Mouse (Mus musculus) lung, embryonic 14.5 days (tissue): Measurements from ENCODE around the gene Cfd. TPM values are rescaled to one million over a fixed set of nuclear protein-coding genes. Genes with fewer than 3 reads are reported as not detected.

Experiments
- ATAC-seq: fragments of 200-750 bp; cut with Nextera tagmentation; 2 replicates; pipeline ENCODE4 v1.8.0; 2017; ENCODE audit warnings: mild to moderate bottlenecking, moderate TSS enrichment, moderate library complexity; ENCODE audit not compliant: insufficient read depth
- DNase-seq: peaks from one replicate; pipeline ENCODE4 v3.0.0-alpha.2; 2015
- H3K27ac ChIP-seq: fragments of 300-500 bp; sonication (generic); 2 replicates; pipeline ENCODE4 v1.5.1; 2014; ENCODE audit warnings: low read depth, mild to moderate bottlenecking, moderate library complexity
- H3K27me3 ChIP-seq: fragments of 300-500 bp; sonication (generic); 2 replicates; pipeline ENCODE4 v1.6.1; 2014; ENCODE audit warnings: low read length, control low read depth; ENCODE audit not compliant: insufficient read depth
- H3K36me3 ChIP-seq: fragments of 300-500 bp; sonication (generic); 2 replicates; pipeline ENCODE4 v1.6.1; 2014; ENCODE audit warnings: control low read depth; ENCODE audit not compliant: insufficient read depth
- H3K4me1 ChIP-seq: fragments of 300-500 bp; sonication (generic); 2 replicates; pipeline ENCODE4 v1.6.1; 2014; ENCODE audit warnings: antibody characterized with exemption, control low read depth; ENCODE audit not compliant: insufficient read depth
- H3K4me2 ChIP-seq: fragments of 300-500 bp; sonication (generic); 2 replicates; pipeline ENCODE4 v1.6.1; 2014; ENCODE audit warnings: mild to moderate bottlenecking
- H3K4me3 ChIP-seq: fragments of 300-500 bp; sonication (generic); 2 replicates; pipeline ENCODE4 v1.5.1; 2014; ENCODE audit warnings: low read depth, low read length
- H3K9ac ChIP-seq: fragments of 300-500 bp; sonication (generic); 2 replicates; pipeline ENCODE4 v1.6.1; 2014
- H3K9me3 ChIP-seq: fragments of 300-500 bp; sonication (generic); 2 replicates; pipeline ENCODE4 v1.6.1; 2016; ENCODE audit warnings: low read depth, low read length, control low read depth
- CTCF ChIP-seq: IDR thresholded peaks from 2 replicates; pipeline ENCODE4 v1.5.1; 2016; ENCODE audit warnings: antibody characterized with exemption, low read depth
- WGBS: fragments of 180-500 bp; shearing (Covaris S2); extraction: QIAGEN DNeasy Blood & Tissue Kit; methylation state at CpG from one replicate; pipeline ENCODE4 v1.1.7; 2014; 5-methylcytosine and 5-hydroxymethylcytosine counted together
- polyA plus RNA-seq: library from polyadenylated mRNA; unstranded; fragments of >200 nt; fragmentation: Nextera tagmentation; extraction: Ambion mirVana; gene quantifications from 2 replicates; pipeline ENCODE4 v1.2.1, GENCODE M21; 2014

Cfd gene
- polyA plus RNA-seq, 1 experiment from 2014 or later: not detected

GRCm38 (mm10) chr10:79852827-79853226 is 37.8 kb upstream of the Cfd start:
- Histone ChIP-seq H3K9me3 (no peaks in the 10 kb centered on the region), H3K27ac (peak overlapping the region; percentile 100), H3K27me3 (no peaks in the 10 kb centered on the region), H3K4me1 (peaks cover 28% of the 10 kb centered on the region), H3K36me3 (peaks cover 25% of the 10 kb centered on the region), H3K9ac (peak overlapping the region; percentile 86), H3K4me3 (peak overlapping the region; percentile 99), H3K4me2 (peak overlapping the region; percentile 97)
- DNase-seq: no peak
- no peak for TF ChIP-seq CTCF
- 25% methylated on average over 8 of the region's 8 CpGs for WGBS
- no peak for ATAC-seq

GRCm38 (mm10) chr10:79853392-79853791 is 37.3 kb upstream of the Cfd start:
- no peaks in the 10 kb centered on the region for H3K27me3 ChIP-seq
- peaks cover 31% of the 10 kb centered on the region for H3K36me3 ChIP-seq
- 2% methylated on average over 15 of the region's 15 CpGs for WGBS
- no peak for TF ChIP-seq CTCF
- DNase-seq (peak; percentile 100), ATAC-seq (peak; percentile 67)
- peaks cover 34% of the 10 kb centered on the region for H3K4me1 ChIP-seq
- H3K4me2 ChIP-seq: peak overlapping the region; percentile 97
- peak overlapping the region; percentile 86 for H3K9ac ChIP-seq
- peak overlapping the region; percentile 99 for H3K4me3 ChIP-seq
- H3K27ac ChIP-seq: peak overlapping the region; percentile 100
- H3K9me3 ChIP-seq: no peaks in the 10 kb centered on the region

GRCm38 (mm10) chr10:79853860-79854795 is 36.5 kb upstream of the Cfd start, which contains the start of gene Ptbp1:
Ptbp1 (plus strand) TSS chr10:79854427.
- TF ChIP-seq CTCF: no peak
- ATAC-seq (peak; percentile 85), DNase-seq (peak; percentile 100)
- Histone ChIP-seq H3K27ac (peak within 1 kb of the TSS; percentile 100), H3K9ac (peak within 1 kb of the TSS; percentile 99), H3K4me1 (peaks cover 35% of the 10 kb centered on the region), H3K4me3 (peak within 1 kb of the TSS; percentile 99), H3K9me3 (no peaks in the 10 kb centered on the region), H3K36me3 (peaks cover 38% of the 10 kb centered on the region), H3K4me2 (peak within 1 kb of the TSS; percentile 97), H3K27me3 (no peaks in the 10 kb centered on the region)
- under 1% methylated on average over 75 of the region's 75 CpGs for WGBS

GRCm38 (mm10) chr10:79854801-79855541 is 35.7 kb upstream of the Cfd start:
- DNase-seq (peak; percentile 84), ATAC-seq (peak; percentile 14)
- peak overlapping the region; percentile 99 for H3K9ac ChIP-seq
- H3K4me3 ChIP-seq: peak overlapping the region; percentile 99
- H3K4me1 ChIP-seq: peaks cover 39% of the 10 kb centered on the region
- under 1% methylated on average over 83 of the region's 83 CpGs for WGBS
- peaks cover 46% of the 10 kb centered on the region for H3K36me3 ChIP-seq
- H3K4me2 ChIP-seq: peak overlapping the region; percentile 96
- H3K27ac ChIP-seq: peak overlapping the region; percentile 100
- no peaks in the 10 kb centered on the region for H3K9me3 ChIP-seq
- no peak for TF ChIP-seq CTCF
- H3K27me3 ChIP-seq: no peaks in the 10 kb centered on the region

GRCm38 (mm10) chr10:79855558-79856184 is 35.0 kb upstream of the Cfd start:
- Histone ChIP-seq H3K36me3 (peaks cover 53% of the 10 kb centered on the region), H3K27ac (peak overlapping the region; percentile 100), H3K4me1 (peaks cover 39% of the 10 kb centered on the region), H3K4me3 (peak overlapping the region; percentile 99), H3K9me3 (no peaks in the 10 kb centered on the region), H3K9ac (peak overlapping the region; percentile 99), H3K27me3 (no peaks in the 10 kb centered on the region), H3K4me2 (peak overlapping the region; percentile 96)
- DNase-seq (peak; percentile 64), ATAC-seq (no peak)
- under 1% methylated on average over 10 of the region's 10 CpGs for WGBS
- no peak for TF ChIP-seq CTCF

- no peak for ATAC-seq
- Histone ChIP-seq H3K27me3 (no peaks in the 10 kb centered on the region), H3K4me2 (peak overlapping the region; percentile 96), H3K4me1 (peaks cover 39% of the 10 kb centered on the region), H3K36me3 (peaks cover 60% of the 10 kb centered on the region), H3K27ac (peak overlapping the region; percentile 100), H3K9ac (peak overlapping the region; percentile 99), H3K4me3 (peak overlapping the region; percentile 99), H3K9me3 (no peaks in the 10 kb centered on the region)
- TF ChIP-seq CTCF: no peak
- WGBS: 15% methylated on average over 6 of the region's 6 CpGs
- no peak for DNase-seq
Measured at GRCm38 (mm10) chr10:79856280-79856679, 34.4 kb upstream of the Cfd start.
